Mouse (Mus musculus) heart, adult 2 months (tissue): Measurements from ENCODE around the gene 3110082I17Rik. TPM values are rescaled to one million over a fixed set of nuclear protein-coding genes. Genes with fewer than 3 reads are reported as not detected.

Source experiments
- DNase-seq, 2 experiments: peaks; one replicate each; pipeline ENCODE4 v3.0.0; 2021
- H3K27ac ChIP-seq: fragments of 200-600 bp; 2 replicates; pipeline ENCODE4 v1.8.1; 2022
- H3K27me3 ChIP-seq: fragments of 200-500 bp; 2 replicates; pipeline ENCODE4 v1.6.1; 2012; ENCODE audit warnings: mild to moderate bottlenecking, low read length, inconsistent platforms, mixed read lengths; ENCODE audit not compliant: control insufficient read depth, insufficient read depth
- H3K36me3 ChIP-seq: fragments of 200-500 bp; 2 replicates; pipeline ENCODE4 v1.6.1; 2012; ENCODE audit warnings: low read length, inconsistent platforms; ENCODE audit not compliant: control insufficient read depth, insufficient read depth
- H3K4me1 ChIP-seq: fragments of 200-500 bp; 2 replicates; pipeline ENCODE4 v1.6.1; 2011; ENCODE audit warnings: low read length; ENCODE audit not compliant: control insufficient read depth, insufficient read depth
- H3K4me3 ChIP-seq: fragments of 200-600 bp; 2 replicates; pipeline ENCODE4 v1.8.1; 2022
- H3K79me2 ChIP-seq: fragments of 200-500 bp; replicated peaks from 2 replicates; pipeline ENCODE4 v1.6.1; 2012; ENCODE audit warnings: mild to moderate bottlenecking, inconsistent platforms, low read length, moderate library complexity, mixed read lengths; ENCODE audit not compliant: control insufficient read depth, insufficient read depth
- H3K9ac ChIP-seq: fragments of 200-500 bp; 2 replicates; pipeline ENCODE4 v1.6.1; 2012; ENCODE audit warnings: low read depth, mild to moderate bottlenecking, control low read depth, inconsistent platforms, low read length, mixed read lengths
- CTCF ChIP-seq: fragments of 200-600 bp; IDR thresholded peaks from 2 replicates; pipeline ENCODE4 v1.8.1; 2022; ENCODE audit warnings: antibody characterized with exemption, mild to moderate bottlenecking, moderate library complexity
- EP300 ChIP-seq: fragments of 200-500 bp; IDR thresholded peaks from 2 replicates; pipeline ENCODE4 v1.6.1; 2011; ENCODE audit warnings: low read depth, low read length, control low read depth; ENCODE audit not compliant: insufficient read depth
- POLR2A ChIP-seq: fragments of 200-500 bp; IDR thresholded peaks from 2 replicates; pipeline ENCODE4 v1.6.1; 2011; ENCODE audit warnings: mild to moderate bottlenecking, low read depth, low read length, control low read depth; ENCODE audit not compliant: insufficient read depth
- WGBS: fragments of 180-500 bp; shearing (Covaris S2); methylation state at CpG from one replicate; pipeline ENCODE4 v1.1.7; 2018; 5-methylcytosine and 5-hydroxymethylcytosine counted together
- intact Hi-C: fragments of 180-260 bp; cut with DNase I; formaldehyde crosslinking; loops from one replicate; pipeline ENCODE4 v1.15.1; 2025
- polyA plus RNA-seq: library from polyadenylated mRNA; depleted of rRNA; stranded (reverse); fragments of >200 nt; gene quantifications from 2 replicates; pipeline ENCODE4 v1.2.3, GENCODE M21; 2012
- total RNA-seq, 2 experiments: library from RNA; stranded (reverse); gene quantifications; 2 replicates each; pipeline ENCODE4 v1.2.3; 2021

Gene 3110082I17Rik
- total and polyA plus RNA-seq, 3 experiments: 4.9 to 5.7 (median 5.6) TPM

GRCm38 (mm10) chr5:139387329-139388194, 72.8 kb downstream of the 3110082I17Rik start:
- Histone ChIP-seq H3K4me1 (peaks cover 70% of the 10 kb centered on the region), H3K79me2 (peaks cover 1% of the 10 kb centered on the region; the same call in 1 of the 2 replicates), H3K9ac (no peak overlapping the region), H3K4me3 (no peak overlapping the region), H3K36me3 (peaks cover 7% of the 10 kb centered on the region; the same call in 1 of the 2 replicates), H3K27ac (peak overlapping the region; percentile 91), H3K27me3 (no peaks in the 10 kb centered on the region)
- DNase-seq: no peak
- 58% methylated on average over 10 of the region's 10 CpGs for WGBS
- no peak for TF ChIP-seq EP300
- no peak for TF ChIP-seq POLR2A
- TF ChIP-seq CTCF: no peak
- intact Hi-C loops: loop anchor here (10.0 kb wide), 1 partner anchor 407 kb away; the partner anchor contains the start of gene Mafk

DNA sequence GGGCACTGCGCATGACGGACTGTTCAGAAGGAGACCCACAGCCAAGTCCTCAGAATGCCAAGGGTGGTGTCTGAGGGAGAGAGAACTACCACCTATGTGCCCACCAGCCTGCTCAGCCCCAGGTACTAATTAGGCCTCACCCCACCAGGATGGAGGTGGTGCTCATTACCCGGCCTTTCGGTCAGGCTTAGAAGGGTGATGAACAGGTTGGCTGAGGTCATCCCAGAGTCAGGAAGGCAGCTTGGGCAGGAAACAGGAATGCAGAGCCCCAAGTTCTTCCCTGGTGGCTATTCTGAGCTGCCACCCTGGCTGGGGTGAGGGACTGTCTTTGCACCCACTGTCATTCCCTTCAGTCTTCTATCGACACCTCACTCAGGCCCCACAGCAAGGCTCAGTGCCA, 74.3 kb downstream of the 3110082I17Rik start:
- Histone ChIP-seq H3K27ac (peak overlapping the region; percentile 90), H3K9ac (no peak overlapping the region), H3K4me3 (no peak overlapping the region), H3K27me3 (no peaks in the 10 kb centered on the region), H3K36me3 (peaks cover 7% of the 10 kb centered on the region; the same call in 1 of the 2 replicates), H3K4me1 (peaks cover 62% of the 10 kb centered on the region), H3K79me2 (no peaks in the 10 kb centered on the region; the same call in 1 of the 2 replicates)
- TF ChIP-seq EP300: no peak
- DNase-seq: peak in 1 of 2 experiments; percentile 20
- intact Hi-C loops: loop anchor here (10.0 kb wide), 1 partner anchor 409 kb away; the partner anchor contains the start of gene Mafk
- 60% methylated on average over 5 of the region's 5 CpGs for WGBS

DNA sequence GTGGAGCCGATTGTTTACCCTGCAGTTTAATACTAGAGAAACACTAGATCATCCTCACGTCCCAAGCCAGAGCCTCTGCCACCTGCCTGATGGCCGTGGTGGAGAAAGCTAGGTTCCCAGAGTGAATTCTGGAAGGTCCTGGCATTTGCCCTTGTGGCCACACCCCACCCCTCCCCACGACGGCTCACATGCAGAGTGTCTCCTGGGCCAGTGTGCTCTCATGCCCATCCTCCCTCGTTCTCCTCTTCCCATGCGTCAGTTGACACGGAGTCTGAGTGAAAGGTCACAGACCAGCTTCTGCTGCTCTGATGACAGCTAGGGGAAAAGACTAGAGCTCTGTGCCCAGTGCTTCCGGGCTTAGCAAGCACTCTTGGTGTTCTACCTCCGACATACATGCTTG, 75.8 kb downstream of the 3110082I17Rik start:
- peak overlapping the region; percentile 90 for H3K27ac ChIP-seq
- TF ChIP-seq CTCF (0 out of 2 replicates have a peak, but pooled peaks have one; percentile 8), EP300 (peak; percentile 88), POLR2A (peak; percentile 38; the same call in 1 of the 2 replicates)
- no peaks in the 10 kb centered on the region for H3K27me3 ChIP-seq
- 7% methylated on average over 10 of the region's 10 CpGs for WGBS
- H3K4me1 ChIP-seq: peaks cover 59% of the 10 kb centered on the region
- no peaks in the 10 kb centered on the region; the same call in 1 of the 2 replicates for H3K79me2 ChIP-seq
- intact Hi-C loops: loop anchor here (10.0 kb wide), 1 partner anchor 410 kb away; the partner anchor contains the start of gene Mafk
- DNase-seq: peak; percentile 67 to 72
- no peak overlapping the region; the same call in 1 of the 2 replicates for H3K4me3 ChIP-seq
- H3K36me3 ChIP-seq: peaks cover 7% of the 10 kb centered on the region; the same call in 1 of the 2 replicates
- H3K9ac ChIP-seq: peak overlapping the region; percentile 21

GRCm38 (mm10) chr5:139383234-139383633, 77.1 kb downstream of the 3110082I17Rik start:
- 47% methylated on average over 9 of the region's 9 CpGs for WGBS
- no peak for DNase-seq
- H3K4me1 ChIP-seq: peaks cover 56% of the 10 kb centered on the region
- no peak for TF ChIP-seq EP300
- TF ChIP-seq CTCF: no peak
- TF ChIP-seq POLR2A: no peak
- intact Hi-C loops: loop anchor here (10.0 kb wide), 1 partner anchor 412 kb away; the partner anchor contains the start of gene Mafk
- peaks cover 2% of the 10 kb centered on the region; the same call in 1 of the 2 replicates for H3K36me3 ChIP-seq
- H3K27me3 ChIP-seq: no peaks in the 10 kb centered on the region
- peak overlapping the region; percentile 99 for H3K27ac ChIP-seq
- no peaks in the 10 kb centered on the region; the same call in 1 of the 2 replicates for H3K79me2 ChIP-seq
- H3K9ac ChIP-seq: peak overlapping the region; percentile 62
- peak overlapping the region; percentile 100 for H3K4me3 ChIP-seq

GRCm38 (mm10) chr5:139382760-139383159, 77.6 kb downstream of the 3110082I17Rik start:
- H3K27ac ChIP-seq: peak overlapping the region; percentile 99
- H3K36me3 ChIP-seq: peaks cover 2% of the 10 kb centered on the region; the same call in 1 of the 2 replicates
- peaks cover 57% of the 10 kb centered on the region for H3K4me1 ChIP-seq
- intact Hi-C loops: loop anchor here (10.0 kb wide), 1 partner anchor 412 kb away; the partner anchor contains the start of gene Mafk
- no peaks in the 10 kb centered on the region for H3K27me3 ChIP-seq
- no peaks in the 10 kb centered on the region; the same call in 1 of the 2 replicates for H3K79me2 ChIP-seq
- peak overlapping the region; percentile 100 for H3K4me3 ChIP-seq
- H3K9ac ChIP-seq: peak overlapping the region; percentile 62
- peak; percentile 80 to 87 for DNase-seq
- TF ChIP-seq POLR2A: peak; percentile 98
- no peak for TF ChIP-seq CTCF
- TF ChIP-seq EP300: peak; percentile 98
- WGBS: 6% methylated on average over 8 of the region's 8 CpGs
